Mouse (Mus musculus) heart, adult 2 months (tissue): ENCODE measurements around the gene Pou4f2.

ENCODE experiments used
- CTCF ChIP-seq: fragments of 200-600 bp; IDR thresholded peaks from 2 replicates; pipeline ENCODE4 v1.8.1; 2022; ENCODE audit warnings: antibody characterized with exemption, mild to moderate bottlenecking, moderate library complexity
- EP300 ChIP-seq: fragments of 200-500 bp; IDR thresholded peaks from 2 replicates; pipeline ENCODE4 v1.6.1; 2011; ENCODE audit warnings: low read depth, low read length, control low read depth; ENCODE audit not compliant: insufficient read depth
- POLR2A ChIP-seq: fragments of 200-500 bp; IDR thresholded peaks from 2 replicates; pipeline ENCODE4 v1.6.1; 2011; ENCODE audit warnings: mild to moderate bottlenecking, low read depth, low read length, control low read depth; ENCODE audit not compliant: insufficient read depth

DNA sequence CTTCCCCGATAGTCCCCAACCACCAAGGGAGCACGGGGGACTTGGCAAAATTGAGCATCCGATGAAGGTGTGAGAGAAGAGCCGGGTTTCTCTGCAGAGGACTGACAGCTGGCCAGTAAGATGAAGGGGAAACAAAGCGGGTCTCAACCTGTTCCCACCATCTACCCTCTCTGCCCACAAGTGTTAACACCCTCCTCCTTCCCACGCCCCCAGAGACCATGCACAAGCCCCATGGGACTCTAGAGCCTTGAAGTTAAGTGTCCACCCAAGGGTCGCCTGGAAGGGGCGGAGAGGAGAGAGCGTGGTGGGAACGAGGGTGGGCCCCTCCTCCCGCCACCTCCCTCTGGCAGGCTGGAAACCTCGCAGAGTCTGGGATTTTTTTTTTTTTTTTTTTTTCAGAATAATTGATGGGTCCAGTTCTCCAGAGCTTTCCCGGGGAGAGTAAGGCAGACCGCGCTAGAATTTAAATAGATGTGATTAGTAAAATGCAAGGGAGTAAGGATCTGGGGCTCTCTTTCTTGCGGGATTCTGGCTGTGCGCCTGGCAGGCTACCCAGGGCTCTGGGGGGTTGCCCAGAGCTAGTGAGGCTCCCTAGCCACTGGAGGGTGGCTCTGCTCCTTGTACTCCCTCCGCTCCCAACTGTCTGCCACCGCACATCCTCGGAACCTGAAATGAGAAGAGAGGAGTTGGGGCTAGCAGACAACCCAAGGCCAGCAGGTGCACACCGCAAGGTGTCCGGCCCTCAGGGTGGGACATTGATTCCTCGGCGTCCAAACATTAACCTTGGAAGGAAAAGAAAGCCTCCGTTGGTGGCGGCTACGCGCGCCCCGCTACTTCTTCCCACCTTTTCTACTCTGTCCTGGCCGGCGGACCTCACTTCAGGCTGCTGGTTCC lies 9.3 kb downstream of the Pou4f2 start:
- no peak for TF ChIP-seq EP300
- TF ChIP-seq CTCF = no peak
- no peak for TF ChIP-seq POLR2A
